Mouse (Mus musculus) brown adipose tissue, adult 24 weeks (tissue): ENCODE measurements at regions not wholly inside any gene's neighbourhood (a gene's known extent, or its start where the extent isn't known, plus 50 kb on each side); places are given as distances from the start of the nearest gene placed in this dataset.
"Not testable (repeated sequence)": the region's sequence is repeated elsewhere in the genome, so short reads cannot be mapped to it uniquely, and the experiment has no call there.

Experiments
- H3K27ac ChIP-seq: fragments of 200-500 bp; replicated peaks from 2 replicates; pipeline ENCODE4 v1.5.1; 2012; ENCODE audit warnings: low read depth, mild to moderate bottlenecking, low read length
- H3K4me1 ChIP-seq: fragments of 200-500 bp; 2 replicates; pipeline ENCODE4 v1.6.1; 2012; ENCODE audit warnings: low read length, mixed read lengths; ENCODE audit not compliant: control insufficient read depth, insufficient read depth, insufficient read length
- H3K4me3 ChIP-seq: fragments of 200-500 bp; 2 replicates; pipeline ENCODE4 v1.5.1; 2012; ENCODE audit warnings: low read depth, mild to moderate bottlenecking, low read length, moderate library complexity; ENCODE audit not compliant: insufficient read depth

DNA sequence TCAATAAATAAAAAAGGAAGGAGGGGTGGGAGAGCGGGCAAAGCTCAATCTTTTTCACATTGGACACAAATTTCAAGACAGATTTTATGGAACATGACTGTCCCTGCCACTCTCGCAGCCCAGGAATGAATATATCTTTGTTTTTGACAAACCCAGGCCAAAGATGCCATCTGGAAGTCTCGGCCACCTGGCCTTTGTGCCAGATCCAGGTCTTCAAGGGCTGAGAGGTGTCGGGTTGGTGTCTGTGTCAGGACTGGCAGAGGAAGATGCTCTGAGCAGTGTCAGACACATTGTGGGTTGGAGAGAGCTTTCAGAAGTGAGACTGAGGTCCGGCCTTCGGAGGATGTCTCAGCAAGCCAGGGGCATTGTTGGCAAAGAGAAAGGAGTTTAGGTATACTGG is 75.3 kb downstream of the Rhob start:
- Histone ChIP-seq H3K4me1 (peaks cover 12% of the 10 kb centered on the region), H3K4me3 (no peak overlapping the region), H3K27ac (no peak overlapping the region)

- H3K4me1 ChIP-seq, result peaks cover under 1% of the 10 kb centered on the region; the same call in 1 of the 2 replicates
- no peak overlapping the region for H3K27ac ChIP-seq
- H3K4me3 ChIP-seq, result no peak overlapping the region
Observed at GRCm38 (mm10) chr12:8422676-8423075, 77.1 kb downstream of the Rhob start.

DNA sequence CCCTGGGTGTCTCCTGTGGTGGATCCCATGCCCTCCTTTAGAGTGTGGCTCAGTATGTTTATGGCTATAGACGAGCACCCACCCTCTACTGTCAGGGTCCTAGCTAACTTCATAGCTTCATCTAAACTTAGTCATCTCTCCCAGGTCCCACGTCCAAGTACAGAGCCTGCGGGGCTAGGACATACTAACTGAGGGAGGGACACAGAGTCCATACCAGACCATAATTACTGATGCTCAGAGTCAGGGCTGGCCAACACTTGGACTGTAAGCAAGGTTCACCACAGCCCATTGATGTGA is 78.6 kb downstream of the Rhob start:
- Histone ChIP-seq H3K27ac (no peak overlapping the region), H3K4me3 (no peak overlapping the region), H3K4me1 (no peaks in the 10 kb centered on the region)

GRCm38 (mm10) chr12:8420511-8421270 is 79.1 kb downstream of the Rhob start:
- H3K4me3 ChIP-seq, result no peak overlapping the region
- no peaks in the 10 kb centered on the region for H3K4me1 ChIP-seq
- H3K27ac ChIP-seq, result no peak overlapping the region

GRCm38 (mm10) chr12:8418890-8419289 is 80.9 kb downstream of the Rhob start:
- Histone ChIP-seq H3K27ac (peak overlapping the region; percentile 29; the same call in 1 of the 2 replicates), H3K4me3 (no peak overlapping the region), H3K4me1 (no peaks in the 10 kb centered on the region)

GRCm38 (mm10) chr12:8417127-8417790 is 82.5 kb downstream of the Rhob start:
- Histone ChIP-seq H3K27ac (no peak overlapping the region), H3K4me3 (no peak overlapping the region), H3K4me1 (no peaks in the 10 kb centered on the region)

GRCm38 (mm10) chr12:8412125-8412524 is 87.7 kb downstream of the Rhob start:
- no peak overlapping the region for H3K27ac ChIP-seq
- peaks cover 8% of the 10 kb centered on the region for H3K4me1 ChIP-seq
- no peak overlapping the region for H3K4me3 ChIP-seq

GRCm38 (mm10) chr12:8410410-8411341 is 89.1 kb downstream of the Rhob start:
- no peak overlapping the region for H3K4me3 ChIP-seq
- peaks cover 8% of the 10 kb centered on the region for H3K4me1 ChIP-seq
- no peak overlapping the region for H3K27ac ChIP-seq

DNA sequence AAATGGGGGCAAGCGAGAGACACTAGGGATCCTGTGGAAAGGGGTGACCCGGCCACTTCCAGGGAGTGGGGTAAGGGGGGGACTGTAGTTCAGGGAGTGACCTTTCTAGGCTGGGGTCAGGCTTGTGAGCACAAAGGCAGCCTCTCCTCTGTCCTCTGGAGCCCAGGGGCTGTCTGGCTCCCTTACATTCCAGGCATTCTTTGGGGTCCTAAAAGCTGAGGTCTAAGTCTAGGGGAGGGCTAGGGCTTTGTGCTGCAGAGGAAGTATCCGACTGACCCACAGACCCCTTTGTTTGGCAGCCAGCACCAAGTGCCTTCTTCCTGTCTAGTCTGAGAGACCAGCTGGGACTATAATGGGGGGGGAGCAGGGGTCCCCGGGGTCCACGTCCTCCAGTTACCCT is 88.9 kb downstream of the Hs1bp3 start:
- peaks cover 14% of the 10 kb centered on the region for H3K4me1 ChIP-seq
- no peak overlapping the region for H3K4me3 ChIP-seq
- H3K27ac ChIP-seq, result no peak overlapping the region

DNA sequence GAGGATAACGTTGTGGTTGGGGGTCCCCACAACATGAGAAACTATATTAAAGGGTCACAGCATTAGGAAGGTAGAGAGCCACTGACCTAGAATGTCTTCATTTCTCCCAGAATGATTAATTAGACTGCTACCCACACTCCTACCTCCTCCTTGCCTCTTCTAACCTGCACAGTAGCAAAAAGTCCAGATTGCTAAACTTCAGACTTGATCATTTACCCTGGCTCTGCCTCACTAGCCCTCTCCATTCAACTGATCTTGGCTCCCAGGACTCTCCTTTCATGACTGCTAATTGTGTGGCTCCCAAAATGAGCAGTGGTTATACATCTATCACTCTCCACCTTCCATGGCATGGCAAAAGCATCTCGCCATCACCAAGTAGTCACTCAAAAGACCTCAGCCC is 88.1 kb downstream of the Hs1bp3 start:
- Histone ChIP-seq H3K27ac (no peak overlapping the region; the same call in 1 of the 2 replicates), H3K4me3 (no peak overlapping the region), H3K4me1 (peaks cover 14% of the 10 kb centered on the region)

GRCm38 (mm10) chr12:8400345-8401130 is 87.3 kb downstream of the Hs1bp3 start:
- H3K4me3 ChIP-seq, result no peak overlapping the region
- H3K4me1 ChIP-seq, result peaks cover 19% of the 10 kb centered on the region
- H3K27ac ChIP-seq, result peak overlapping the region; percentile 90

- Histone ChIP-seq H3K4me1 (peaks cover 27% of the 10 kb centered on the region), H3K27ac (peak overlapping the region; percentile 30; the same call in 1 of the 2 replicates), H3K4me3 (no peak overlapping the region)
Observed at GRCm38 (mm10) chr12:8398852-8399251, 85.6 kb downstream of the Hs1bp3 start.

DNA sequence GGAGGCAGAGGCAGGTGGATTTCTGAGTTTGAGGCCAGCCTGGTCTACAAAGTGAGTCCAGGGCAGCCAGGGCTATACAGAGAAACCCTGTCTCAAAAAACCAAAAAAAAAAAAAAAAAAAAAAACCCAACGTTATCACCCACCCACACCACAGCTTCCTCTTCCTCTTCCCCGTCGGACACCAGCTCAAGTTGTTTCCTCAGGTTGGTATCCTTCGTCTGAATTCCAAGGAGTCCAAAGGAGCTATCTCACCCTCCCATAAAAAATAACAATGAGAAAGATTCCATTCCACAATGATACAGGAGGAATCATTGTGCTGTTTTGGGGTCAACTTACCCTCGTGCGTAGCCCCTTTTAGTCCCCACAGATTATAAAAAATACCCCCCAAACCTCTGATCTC is 83.2 kb downstream of the Hs1bp3 start:
- peaks cover 29% of the 10 kb centered on the region for H3K4me1 ChIP-seq
- not testable (repeated sequence) for H3K4me3 ChIP-seq, H3K27ac ChIP-seq

- Histone ChIP-seq H3K27ac (0 out of 2 replicates have a peak overlapping the region, but pooled peaks have one; percentile 1), H3K4me1 (peaks cover 23% of the 10 kb centered on the region)
Observed at GRCm38 (mm10) chr12:8394894-8395297, 81.7 kb downstream of the Hs1bp3 start.

More at GRCm38 (mm10) chr12:8394894-8395297, 81.7 kb downstream of the Hs1bp3 start:
- H3K4me3 ChIP-seq, result no peak overlapping the region
